Mouse (Mus musculus) gonadal fat pad, adult 2 months (tissue): ENCODE measurements at regions not wholly inside any gene's neighbourhood (a gene's known extent, or its start where the extent isn't known, plus 50 kb on each side); places are given as distances from the start of the nearest gene placed in this dataset.

Experiments used
- DNase-seq: peaks from one replicate; pipeline ENCODE4 v3.0.0-alpha.2; 2012; ENCODE audit warnings: low read depth

DNA sequence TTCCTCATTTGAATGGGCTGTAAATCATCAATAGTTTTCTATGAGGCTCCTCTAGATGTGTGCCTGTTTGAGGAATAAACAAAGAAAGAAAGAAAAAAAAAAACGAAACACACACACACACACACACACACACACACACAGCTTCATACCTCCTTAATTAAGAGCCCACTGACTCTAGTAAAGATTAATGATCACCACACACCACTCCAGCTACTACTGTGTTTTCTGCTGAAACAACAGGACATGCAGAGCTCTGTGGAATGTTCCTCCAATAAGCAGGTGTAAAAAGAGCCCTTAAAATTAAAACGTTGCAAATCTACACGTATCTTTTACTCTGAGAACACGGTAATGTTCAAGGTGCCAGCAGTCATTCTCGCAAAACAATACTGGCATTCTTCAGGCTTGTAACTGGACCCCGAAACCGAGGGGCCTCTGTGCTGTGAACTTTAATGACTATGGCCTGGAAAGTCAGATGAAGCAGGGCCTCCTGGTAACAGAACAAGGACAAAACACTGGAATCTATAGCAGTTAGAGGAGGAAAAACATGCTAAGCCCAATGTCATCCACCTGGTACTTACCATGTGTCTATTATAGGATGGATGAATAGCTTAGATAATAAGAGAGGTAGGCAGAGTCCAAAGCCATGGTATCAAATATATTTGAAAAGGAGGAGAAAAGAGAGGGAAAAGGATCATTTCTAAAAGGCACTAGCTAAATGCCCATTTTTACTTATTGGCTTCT, 151.7 kb downstream of the Gm11361 start:
- DNase-seq, result no peak

DNA sequence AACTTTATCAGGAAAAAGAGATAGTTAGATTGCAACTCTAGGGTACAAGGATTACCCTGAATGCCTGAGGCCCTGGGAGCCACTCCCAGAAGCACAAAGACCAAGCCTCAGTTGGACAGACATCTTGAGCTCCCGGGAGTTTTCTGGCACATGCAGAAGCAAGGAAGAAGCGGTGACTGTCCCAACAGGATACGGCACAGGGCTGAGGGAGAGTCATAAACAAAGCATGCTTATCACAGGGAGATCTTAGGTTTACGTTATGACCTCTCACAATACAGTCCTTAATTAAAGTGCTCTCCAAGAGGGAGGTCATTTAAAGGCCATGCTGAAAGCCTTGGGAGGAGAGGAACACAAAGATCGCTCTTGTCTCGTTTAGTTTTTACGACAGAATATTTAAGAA, 143.1 kb downstream of the Gm11361 start:
- DNase-seq, result no peak
